Mouse (Mus musculus) hindbrain, postnatal 0 days (tissue): Measurements from ENCODE around the gene Fgf5. TPM values are rescaled to one million over a fixed set of nuclear protein-coding genes. Genes with fewer than 3 reads are reported as not detected.

Source experiments
- ATAC-seq: fragments of 200-750 bp; cut with Nextera tagmentation; 2 replicates; pipeline ENCODE4 v1.8.0; 2017; ENCODE audit warnings: mild to moderate bottlenecking, moderate TSS enrichment, moderate library complexity
- DNase-seq: peaks from one replicate; pipeline ENCODE4 v3.0.0-alpha.2; 2015; ENCODE audit warnings: low spot score
- H3K27ac ChIP-seq: fragments of 300-500 bp; sonication (generic); 2 replicates; pipeline ENCODE4 v1.5.1; 2014; ENCODE audit warnings: mild to moderate bottlenecking
- H3K27me3 ChIP-seq: fragments of 300-500 bp; sonication (generic); 2 replicates; pipeline ENCODE4 v1.6.1; 2014; ENCODE audit warnings: low read length, mixed read lengths; ENCODE audit not compliant: insufficient read depth
- H3K36me3 ChIP-seq: fragments of 300-500 bp; sonication (generic); 2 replicates; pipeline ENCODE4 v1.6.1; 2014; ENCODE audit warnings: low read length, mixed read lengths; ENCODE audit not compliant: insufficient read depth
- H3K4me1 ChIP-seq: fragments of 300-500 bp; sonication (generic); 2 replicates; pipeline ENCODE4 v1.6.1; 2014; ENCODE audit warnings: antibody characterized with exemption, low read length, mixed read lengths; ENCODE audit not compliant: insufficient read depth
- H3K4me2 ChIP-seq: fragments of 300-500 bp; sonication (generic); 2 replicates; pipeline ENCODE4 v1.6.1; 2014; ENCODE audit warnings: low read depth, mild to moderate bottlenecking, low read length, moderate library complexity, mixed read lengths
- H3K4me3 ChIP-seq: fragments of 300-500 bp; sonication (generic); 2 replicates; pipeline ENCODE4 v1.5.1; 2014; ENCODE audit warnings: low read length
- H3K9ac ChIP-seq: fragments of 300-500 bp; sonication (generic); replicated peaks from 2 replicates; pipeline ENCODE4 v1.6.1; 2014; ENCODE audit warnings: mild to moderate bottlenecking, low read length, moderate library complexity, mixed read lengths
- H3K9me3 ChIP-seq: fragments of 300-500 bp; sonication (generic); 2 replicates; pipeline ENCODE4 v1.6.1; 2016; ENCODE audit warnings: low read length, mixed read lengths
- CTCF ChIP-seq: IDR thresholded peaks from 2 replicates; pipeline ENCODE4 v1.5.1; 2016; ENCODE audit warnings: antibody characterized with exemption, control low read depth, low read depth
- WGBS: fragments of 180-500 bp; shearing (Covaris S2); extraction: QIAGEN DNeasy Blood & Tissue Kit; methylation state at CpG from one replicate; pipeline ENCODE4 v1.1.7; 2014; 5-methylcytosine and 5-hydroxymethylcytosine counted together
- polyA plus RNA-seq: library from polyadenylated mRNA; unstranded; fragments of >200 nt; fragmentation: Nextera tagmentation; extraction: Ambion mirVana; gene quantifications from 2 replicates; pipeline ENCODE4 v1.2.1, GENCODE M21; 2015
- total RNA-seq: library from RNA; depleted of rRNA; stranded (reverse); fragments of >200 nt; gene quantifications from 2 replicates; pipeline ENCODE4 v1.2.3, GENCODE M21; 2014

The Fgf5 gene
- total and polyA plus RNA-seq, 2 experiments from 2014 or later: 3.5 to 6.4 TPM

DNA sequence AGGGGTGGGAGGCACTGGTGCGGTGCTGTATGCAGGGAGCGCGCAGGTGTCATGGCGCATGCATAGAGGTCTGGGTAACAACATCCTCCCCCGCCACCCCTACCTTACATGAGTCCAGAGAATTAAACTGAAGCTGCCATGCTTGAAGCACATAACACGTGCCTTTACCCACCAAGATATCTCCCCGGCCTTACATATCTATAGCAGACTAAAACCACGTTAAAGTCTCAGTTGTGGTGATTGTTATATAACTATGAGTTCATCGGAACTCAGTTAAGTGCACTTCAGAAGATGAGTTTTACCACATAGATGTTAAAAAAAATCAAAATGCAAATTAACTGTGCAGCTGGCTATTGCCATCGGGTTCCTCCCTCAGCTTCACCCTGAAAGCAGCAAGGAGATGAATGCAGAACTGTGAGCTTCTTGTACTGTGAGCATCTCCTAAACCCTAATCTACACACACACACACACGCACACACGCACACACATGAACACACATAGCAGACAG lies 12.6 kb upstream of the Fgf5 start:
- Histone ChIP-seq H3K4me3 (no peak overlapping the region), H3K9me3 (no peaks in the 10 kb centered on the region), H3K4me2 (no peak overlapping the region), H3K27me3 (no peaks in the 10 kb centered on the region), H3K36me3 (no peaks in the 10 kb centered on the region), H3K9ac (no peak overlapping the region), H3K4me1 (no peaks in the 10 kb centered on the region), H3K27ac (no peak overlapping the region)
- 93% methylated on average over 12 of the region's 12 CpGs for WGBS
- DNase-seq (no peak), ATAC-seq (no peak)
- TF ChIP-seq CTCF: no peak

GRCm38 (mm10) chr5:98245303-98245702 lies 8.7 kb upstream of the Fgf5 start:
- no peak overlapping the region for H3K9ac ChIP-seq
- no peak for TF ChIP-seq CTCF
- H3K9me3 ChIP-seq: no peaks in the 10 kb centered on the region
- H3K27me3 ChIP-seq: no peaks in the 10 kb centered on the region
- no peak overlapping the region for H3K27ac ChIP-seq
- no peaks in the 10 kb centered on the region for H3K36me3 ChIP-seq
- H3K4me1 ChIP-seq: no peaks in the 10 kb centered on the region
- DNase-seq (no peak), ATAC-seq (no peak)
- H3K4me2 ChIP-seq: no peak overlapping the region
- 72% methylated on average over 8 of the region's 8 CpGs for WGBS
- H3K4me3 ChIP-seq: no peak overlapping the region

GRCm38 (mm10) chr5:98245976-98246375 lies 8.0 kb upstream of the Fgf5 start:
- no peaks in the 10 kb centered on the region for H3K9me3 ChIP-seq
- no peaks in the 10 kb centered on the region for H3K27me3 ChIP-seq
- no peaks in the 10 kb centered on the region for H3K36me3 ChIP-seq
- DNase-seq: no peak
- no peak overlapping the region for H3K4me3 ChIP-seq
- WGBS: 44% methylated on average over 4 of the region's 4 CpGs
- TF ChIP-seq CTCF: no peak
- H3K4me1 ChIP-seq: no peaks in the 10 kb centered on the region
- H3K9ac ChIP-seq: no peak overlapping the region
- ATAC-seq: no peak
- no peak overlapping the region for H3K27ac ChIP-seq
- no peak overlapping the region for H3K4me2 ChIP-seq

DNA sequence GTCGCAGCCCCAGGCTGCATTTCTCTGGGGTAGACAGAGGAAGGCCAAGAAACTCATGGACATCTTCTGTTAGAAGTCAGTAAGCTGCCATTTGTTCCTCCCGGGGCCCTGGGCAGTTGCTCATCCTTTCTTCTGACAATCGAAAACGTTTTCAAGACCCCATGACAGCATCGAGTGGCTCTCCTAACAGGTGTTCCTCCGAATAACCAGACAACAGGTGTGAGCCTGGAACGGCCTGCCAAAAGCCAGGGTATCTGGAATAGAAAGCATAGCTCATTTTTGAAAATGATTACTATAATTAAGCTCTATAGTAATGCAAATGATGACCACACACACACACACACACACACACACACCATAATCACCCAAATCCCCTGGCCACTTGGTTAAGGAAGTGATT lies 7.2 kb upstream of the Fgf5 start:
- no peak overlapping the region for H3K9ac ChIP-seq
- ATAC-seq: no peak

DNA sequence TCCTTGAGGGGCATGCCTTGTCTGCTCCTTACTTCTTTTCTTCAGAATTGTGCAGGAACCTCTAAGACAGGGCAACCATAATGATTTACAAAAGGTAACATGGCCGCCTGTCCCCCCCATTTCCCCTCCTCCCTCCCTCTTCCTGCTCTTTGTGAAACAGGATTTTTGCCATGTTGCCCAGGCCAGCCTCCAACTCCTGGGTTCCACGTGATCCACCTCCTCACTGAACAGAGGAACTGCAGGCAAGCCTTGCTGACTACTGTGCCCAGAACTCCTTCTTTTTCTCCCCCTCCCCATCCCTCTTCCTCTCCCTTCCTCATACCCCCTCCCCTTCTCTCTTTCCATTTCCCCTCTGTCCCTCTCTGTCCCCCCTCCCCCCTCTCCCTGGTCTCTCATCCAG lies 6.5 kb upstream of the Fgf5 start:
- DNase-seq (no peak), ATAC-seq (no peak)
- Histone ChIP-seq H3K4me3 (no peak overlapping the region), H3K9me3 (no peaks in the 10 kb centered on the region), H3K27me3 (no peaks in the 10 kb centered on the region), H3K27ac (no peak overlapping the region), H3K36me3 (no peaks in the 10 kb centered on the region), H3K4me2 (no peak overlapping the region), H3K4me1 (no peaks in the 10 kb centered on the region), H3K9ac (no peak overlapping the region)
- WGBS: 63% methylated on average over 2 of the region's 2 CpGs
- TF ChIP-seq CTCF: no peak

More for the DNA sequence above, 7.2 kb upstream of the Fgf5 start:
- no peak for DNase-seq
- H3K4me3 ChIP-seq: no peak overlapping the region
- H3K4me1 ChIP-seq: no peaks in the 10 kb centered on the region
- H3K4me2 ChIP-seq: no peak overlapping the region
- no peaks in the 10 kb centered on the region for H3K36me3 ChIP-seq
- WGBS: 80% methylated on average over 7 of the region's 7 CpGs
- no peaks in the 10 kb centered on the region for H3K9me3 ChIP-seq
- H3K27me3 ChIP-seq: no peaks in the 10 kb centered on the region
- no peak for TF ChIP-seq CTCF
- H3K27ac ChIP-seq: no peak overlapping the region

DNA sequence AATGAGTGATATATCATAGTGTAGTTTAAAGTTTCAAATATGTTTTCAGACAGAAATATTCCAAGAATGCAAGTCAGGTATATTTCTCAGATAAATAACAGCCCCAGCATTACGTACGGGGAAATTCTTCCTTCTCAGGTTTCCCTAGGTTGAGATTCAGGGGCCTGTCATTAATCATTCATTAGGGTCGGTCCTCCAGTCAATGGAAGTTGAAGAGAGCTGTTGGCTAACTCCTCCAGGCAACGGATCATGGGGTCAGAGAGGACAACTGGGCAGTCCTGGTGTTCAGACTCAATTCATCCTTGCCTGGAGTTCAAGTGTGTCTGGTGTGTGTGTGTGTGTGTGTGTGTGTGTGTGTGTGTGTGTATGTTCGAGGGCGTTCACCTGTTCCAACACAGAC lies 837 bp upstream of the Fgf5 start:
- WGBS: 33% methylated on average over 6 of the region's 6 CpGs
- Histone ChIP-seq H3K4me2 (peak overlapping the region; percentile 97), H3K4me3 (no peak overlapping the region)

DNA sequence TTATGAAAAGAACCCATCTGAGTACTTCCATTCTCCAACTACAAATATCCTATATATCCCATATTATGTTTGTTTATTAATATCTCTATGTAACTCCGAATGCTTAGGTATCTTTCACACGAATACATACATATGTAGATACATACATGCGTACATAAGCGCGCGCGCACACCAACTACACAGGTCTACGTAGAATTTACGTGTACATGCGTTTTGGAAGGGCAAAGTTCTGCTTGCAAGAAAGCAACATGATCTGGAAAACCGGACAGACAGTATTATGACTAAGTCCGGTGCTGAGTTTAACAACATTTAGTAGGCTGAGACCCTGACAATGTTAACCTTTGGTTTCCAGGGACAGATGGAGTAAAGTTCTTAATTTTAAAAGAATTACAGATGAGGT lies 1.2 kb downstream of the Fgf5 start:
- no peak for DNase-seq
- no peak overlapping the region for H3K9ac ChIP-seq
- no peaks in the 10 kb centered on the region for H3K9me3 ChIP-seq
- no peak for TF ChIP-seq CTCF
- peak overlapping the region; percentile 97 for H3K4me2 ChIP-seq
- 4% methylated on average over 12 of the region's 12 CpGs for WGBS
- H3K4me1 ChIP-seq: no peaks in the 10 kb centered on the region
- no peaks in the 10 kb centered on the region for H3K36me3 ChIP-seq
- H3K27ac ChIP-seq: no peak overlapping the region
- H3K27me3 ChIP-seq: peaks cover 9% of the 10 kb centered on the region; the same call in 1 of the 2 replicates
- peak overlapping the region; percentile 70 for H3K4me3 ChIP-seq
- no peak for ATAC-seq

More for the DNA sequence above, 837 bp upstream of the Fgf5 start:
- H3K4me1 ChIP-seq: no peaks in the 10 kb centered on the region
- no peak overlapping the region for H3K9ac ChIP-seq
- TF ChIP-seq CTCF: no peak
- no peaks in the 10 kb centered on the region for H3K36me3 ChIP-seq
- ATAC-seq: no peak
- no peak overlapping the region for H3K27ac ChIP-seq
- H3K9me3 ChIP-seq: no peaks in the 10 kb centered on the region
- peaks cover 9% of the 10 kb centered on the region; the same call in 1 of the 2 replicates for H3K27me3 ChIP-seq
- DNase-seq: no peak
